Mouse (Mus musculus): ENCODE data around the gene Gm21885. TPM values are rescaled to one million over a fixed set of nuclear protein-coding genes. Genes with fewer than 3 reads are reported as not detected.

Gm21885 gene
- polyA plus RNA-seq (2015; fragmentation: Nextera tagmentation; extraction: Ambion mirVana), result not detected in 2 replicates

DNA sequence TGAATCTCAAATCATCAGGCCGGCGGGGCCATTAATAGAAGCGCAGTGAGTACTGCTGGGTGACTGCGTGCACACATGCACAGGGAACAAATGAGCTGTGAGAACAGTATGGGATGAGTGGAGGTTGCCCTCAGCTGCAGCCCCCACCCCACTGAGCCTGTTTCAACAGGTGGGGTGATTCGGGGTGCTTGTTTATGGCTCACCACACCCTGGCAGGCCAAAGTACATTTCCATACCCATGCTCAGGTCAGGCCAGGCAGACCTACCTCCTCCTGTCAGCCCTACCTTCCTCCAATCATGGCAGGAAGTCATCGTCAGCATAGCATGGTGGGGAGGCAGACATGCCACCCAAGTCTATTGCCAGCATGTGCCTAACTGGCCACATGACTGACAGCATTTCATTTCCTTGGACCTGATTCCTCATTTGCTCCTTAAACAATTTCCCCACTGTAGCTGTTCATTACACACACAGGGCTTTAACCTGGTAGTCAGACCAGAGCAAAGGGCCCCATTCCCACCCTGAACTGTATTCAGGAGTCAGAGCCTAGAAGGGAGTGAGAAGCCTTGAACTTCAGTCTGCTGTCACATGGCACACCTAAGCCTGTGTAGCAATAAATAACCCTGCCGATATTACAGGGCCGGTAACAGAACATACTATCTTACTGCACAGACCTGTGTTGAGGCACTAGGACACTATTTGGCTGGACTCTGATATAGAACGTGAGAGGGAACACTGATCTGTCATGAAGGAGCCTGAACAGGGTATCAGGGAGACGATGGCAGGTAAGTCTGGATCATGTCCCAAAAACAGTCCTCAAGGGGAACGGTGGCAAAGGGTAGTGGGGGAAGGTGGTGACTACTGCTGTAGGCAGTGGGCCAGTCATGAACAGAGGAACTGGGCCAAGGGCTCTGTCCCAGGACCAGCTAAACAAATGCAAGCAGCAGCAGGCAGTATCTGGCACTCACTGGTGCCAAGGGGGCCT lies at the start of gene Gm21885:
Gene Gm21885, plus strand, starts transcription at position 675 of the 983 bp plus-strand sequence.
- no peaks in the 10 kb centered on the region for H3K9me3 ChIP-seq (replicated peaks; ENCODE audit: control insufficient read depth, low read length)
- H3K4me3 ChIP-seq (ENCODE audit: low read length), result no peak within 1 kb of the TSS
- no peaks in the 10 kb centered on the region for H3K27me3 ChIP-seq (ENCODE audit: control insufficient read depth, insufficient read depth, low read length)
- peaks cover 6% of the 10 kb centered on the region for H3K4me1 ChIP-seq (ENCODE audit: control insufficient read depth, insufficient read depth, low read length)
- H3K4me2 ChIP-seq (ENCODE audit: low read depth, low read length), result no peak within 1 kb of the TSS
- peaks cover 14% of the 10 kb centered on the region for H3K36me3 ChIP-seq (ENCODE audit: control insufficient read depth, insufficient read depth)
- no peak within 1 kb of the TSS for H3K9ac ChIP-seq (ENCODE audit: low read length)
- 0 out of 2 replicates have a peak, but pooled peaks have one; percentile 7 for ATAC-seq (replicated peaks; ENCODE audit: extremely low read depth, insufficient read depth, low FRiP score)
- WGBS, result 65% methylated on average over 11 of the region's 11 CpGs
- peak within 1 kb of the TSS; percentile 9 for H3K27ac ChIP-seq (ENCODE audit: low read length)

DNA sequence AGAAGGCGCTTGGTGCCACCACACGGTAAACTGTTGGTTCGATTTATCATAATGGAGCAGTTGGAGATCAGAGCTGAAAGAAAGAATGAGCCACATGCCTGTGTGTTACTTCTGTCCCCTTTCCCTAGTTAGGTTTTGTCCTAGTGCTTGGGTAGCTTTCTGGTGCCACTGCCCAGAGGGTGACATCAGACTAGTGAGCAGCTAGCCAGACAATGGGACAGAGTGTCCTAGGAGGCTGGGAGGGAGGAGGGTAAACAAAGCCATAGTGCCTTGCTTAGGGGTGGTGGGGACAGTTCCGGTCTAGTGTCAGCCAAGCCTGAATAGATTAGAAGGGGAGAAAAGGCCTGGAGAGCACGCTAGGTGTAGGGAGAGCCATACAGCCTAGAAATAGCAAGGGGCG lies 48.3 kb upstream of the Gm21885 start:
- peaks cover 48% of the 10 kb centered on the region for H3K4me1 ChIP-seq (ENCODE audit: control insufficient read depth, insufficient read depth, low read length)
- H3K27ac ChIP-seq (ENCODE audit: low read length), result peak overlapping the region; percentile 58
- 69% methylated on average over 6 of the region's 6 CpGs for WGBS

GRCm38 (mm10) chr11:94234380-94234779 lies 47.3 kb upstream of the Gm21885 start:
- no peaks in the 10 kb centered on the region for H3K9me3 ChIP-seq (replicated peaks; ENCODE audit: control insufficient read depth, low read length)
- H3K27me3 ChIP-seq (ENCODE audit: control insufficient read depth, insufficient read depth, low read length), result no peaks in the 10 kb centered on the region
- no peak for ATAC-seq (replicated peaks; ENCODE audit: extremely low read depth, insufficient read depth, low FRiP score)
- no peaks in the 10 kb centered on the region for H3K36me3 ChIP-seq (ENCODE audit: control insufficient read depth, insufficient read depth)
- H3K9ac ChIP-seq (ENCODE audit: low read length), result no peak overlapping the region
- no peak overlapping the region for H3K4me3 ChIP-seq (ENCODE audit: low read length)
- no peak overlapping the region for H3K4me2 ChIP-seq (ENCODE audit: low read depth, low read length)
- 76% methylated on average over 12 of the region's 12 CpGs for WGBS
- peaks cover 41% of the 10 kb centered on the region for H3K4me1 ChIP-seq (ENCODE audit: control insufficient read depth, insufficient read depth, low read length)
- H3K27ac ChIP-seq (ENCODE audit: low read length), result no peak overlapping the region

More for the DNA sequence above, 48.3 kb upstream of the Gm21885 start:
- ATAC-seq (replicated peaks; ENCODE audit: extremely low read depth, insufficient read depth, low FRiP score), result no peak
- H3K9me3 ChIP-seq (replicated peaks; ENCODE audit: control insufficient read depth, low read length), result no peaks in the 10 kb centered on the region
- H3K27me3 ChIP-seq (ENCODE audit: control insufficient read depth, insufficient read depth, low read length), result no peaks in the 10 kb centered on the region
- no peak overlapping the region for H3K4me2 ChIP-seq (ENCODE audit: low read depth, low read length)
- H3K4me3 ChIP-seq (ENCODE audit: low read length), result no peak overlapping the region
- peak overlapping the region; percentile 14; the same call in 1 of the 2 replicates for H3K9ac ChIP-seq (ENCODE audit: low read length)
- H3K36me3 ChIP-seq (ENCODE audit: control insufficient read depth, insufficient read depth), result no peaks in the 10 kb centered on the region

DNA sequence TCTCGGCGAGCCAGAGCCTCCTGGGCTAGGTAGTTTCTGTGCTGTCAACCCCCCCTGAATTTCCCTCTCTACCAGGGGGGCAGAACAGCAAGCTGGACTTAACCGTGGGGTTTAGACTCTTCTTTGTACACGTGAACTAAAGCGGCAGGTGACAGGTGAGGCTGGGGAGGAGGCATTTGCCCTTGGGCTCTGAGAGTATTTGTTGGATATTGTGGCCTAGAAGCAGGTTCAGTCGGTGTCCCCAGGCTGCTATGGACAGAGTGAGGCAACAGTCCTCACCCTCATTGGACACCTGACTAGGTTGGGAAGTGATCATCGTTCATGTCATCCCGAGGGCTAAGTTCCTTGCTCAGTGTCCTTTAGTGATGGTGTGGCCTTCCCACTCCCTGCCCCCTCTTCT lies 46.8 kb upstream of the Gm21885 start:
- 91% methylated on average over 8 of the region's 8 CpGs for WGBS
- no peak overlapping the region for H3K27ac ChIP-seq (ENCODE audit: low read length)
- H3K27me3 ChIP-seq (ENCODE audit: control insufficient read depth, insufficient read depth, low read length), result no peaks in the 10 kb centered on the region
- no peaks in the 10 kb centered on the region for H3K36me3 ChIP-seq (ENCODE audit: control insufficient read depth, insufficient read depth)
- no peak overlapping the region for H3K4me3 ChIP-seq (ENCODE audit: low read length)
- ATAC-seq (replicated peaks; ENCODE audit: extremely low read depth, insufficient read depth, low FRiP score), result no peak
- H3K9me3 ChIP-seq (replicated peaks; ENCODE audit: control insufficient read depth, low read length), result no peaks in the 10 kb centered on the region
- H3K9ac ChIP-seq (ENCODE audit: low read length), result no peak overlapping the region
- H3K4me1 ChIP-seq (ENCODE audit: control insufficient read depth, insufficient read depth, low read length), result peaks cover 39% of the 10 kb centered on the region
- H3K4me2 ChIP-seq (ENCODE audit: low read depth, low read length), result no peak overlapping the region

GRCm38 (mm10) chr11:94236074-94236473 lies 45.6 kb upstream of the Gm21885 start:
- H3K9ac ChIP-seq (ENCODE audit: low read length), result no peak overlapping the region
- H3K9me3 ChIP-seq (replicated peaks; ENCODE audit: control insufficient read depth, low read length), result no peaks in the 10 kb centered on the region
- peaks cover 27% of the 10 kb centered on the region for H3K4me1 ChIP-seq (ENCODE audit: control insufficient read depth, insufficient read depth, low read length)
- 35% methylated on average over 3 of the region's 3 CpGs for whole genome bisulfite sequencing
- H3K36me3 ChIP-seq (ENCODE audit: control insufficient read depth, insufficient read depth), result no peaks in the 10 kb centered on the region
- no peaks in the 10 kb centered on the region for H3K27me3 ChIP-seq (ENCODE audit: control insufficient read depth, insufficient read depth, low read length)
- H3K4me2 ChIP-seq (ENCODE audit: low read depth, low read length), result no peak overlapping the region
- H3K4me3 ChIP-seq (ENCODE audit: low read length), result no peak overlapping the region
- peak; percentile 66 for ATAC-seq (replicated peaks; ENCODE audit: extremely low read depth, insufficient read depth, low FRiP score)
- no peak overlapping the region for H3K27ac ChIP-seq (ENCODE audit: low read length)

- H3K9ac ChIP-seq (ENCODE audit: low read length), result no peak overlapping the region
- no peaks in the 10 kb centered on the region for H3K9me3 ChIP-seq (replicated peaks; ENCODE audit: control insufficient read depth, low read length)
- no peak overlapping the region for H3K27ac ChIP-seq (ENCODE audit: low read length)
- H3K36me3 ChIP-seq (ENCODE audit: control insufficient read depth, insufficient read depth), result no peaks in the 10 kb centered on the region
- no peaks in the 10 kb centered on the region for H3K27me3 ChIP-seq (ENCODE audit: control insufficient read depth, insufficient read depth, low read length)
- WGBS, result 92% methylated on average over 8 of the region's 8 CpGs
- H3K4me3 ChIP-seq (ENCODE audit: low read length), result no peak overlapping the region
- H3K4me1 ChIP-seq (ENCODE audit: control insufficient read depth, insufficient read depth, low read length), result peaks cover 15% of the 10 kb centered on the region; the same call in 1 of the 2 replicates
- no peak overlapping the region for H3K4me2 ChIP-seq (ENCODE audit: low read depth, low read length)
- ATAC-seq (replicated peaks; ENCODE audit: extremely low read depth, insufficient read depth, low FRiP score), result no peak
These were observed 42.9 kb upstream of the Gm21885 start for GRCm38 (mm10) chr11:94238786-94239185.

DNA sequence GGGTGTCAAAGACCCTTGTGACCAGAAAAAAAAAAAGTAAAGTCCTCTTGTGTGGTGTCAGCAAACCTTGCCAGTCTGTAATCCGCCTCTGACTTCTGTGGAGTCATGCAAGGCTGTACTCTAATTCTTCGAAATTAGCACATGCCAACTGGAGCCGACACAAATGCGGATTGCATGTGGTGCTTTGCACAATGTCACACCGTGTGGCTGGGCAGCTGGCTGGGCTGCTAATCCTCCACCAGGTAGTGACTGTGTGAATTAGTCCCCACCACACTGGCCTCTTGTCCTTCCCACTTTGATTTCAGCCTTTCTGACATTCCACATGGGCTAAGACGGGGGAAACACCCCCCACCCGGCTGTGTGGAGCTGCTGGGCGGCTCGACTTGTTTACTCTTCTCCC lies 42.0 kb upstream of the Gm21885 start:
- Histone ChIP-seq H3K27me3 (ENCODE audit: control insufficient read depth, insufficient read depth, low read length) (no peaks in the 10 kb centered on the region), H3K9me3 (replicated peaks; ENCODE audit: control insufficient read depth, low read length) (no peaks in the 10 kb centered on the region), H3K27ac (ENCODE audit: low read length) (no peak overlapping the region), H3K4me1 (ENCODE audit: control insufficient read depth, insufficient read depth, low read length) (peaks cover 13% of the 10 kb centered on the region; the same call in 1 of the 2 replicates), H3K9ac (ENCODE audit: low read length) (no peak overlapping the region), H3K4me2 (ENCODE audit: low read depth, low read length) (no peak overlapping the region), H3K4me3 (ENCODE audit: low read length) (no peak overlapping the region), H3K36me3 (ENCODE audit: control insufficient read depth, insufficient read depth) (no peaks in the 10 kb centered on the region)
- 47% methylated on average over 9 of the region's 9 CpGs for WGBS
- ATAC-seq (replicated peaks; ENCODE audit: extremely low read depth, insufficient read depth, low FRiP score), result no peak

- ATAC-seq (replicated peaks; ENCODE audit: extremely low read depth, insufficient read depth, low FRiP score), result peak; percentile 46
- Histone ChIP-seq H3K9me3 (replicated peaks; ENCODE audit: control insufficient read depth, low read length) (no peaks in the 10 kb centered on the region), H3K27me3 (ENCODE audit: control insufficient read depth, insufficient read depth, low read length) (no peaks in the 10 kb centered on the region), H3K4me1 (ENCODE audit: control insufficient read depth, insufficient read depth, low read length) (peaks cover 16% of the 10 kb centered on the region; the same call in 1 of the 2 replicates), H3K9ac (ENCODE audit: low read length) (peak overlapping the region; percentile 55), H3K27ac (ENCODE audit: low read length) (peak overlapping the region; percentile 15; the same call in 1 of the 2 replicates), H3K36me3 (ENCODE audit: control insufficient read depth, insufficient read depth) (no peaks in the 10 kb centered on the region), H3K4me2 (ENCODE audit: low read depth, low read length) (peak overlapping the region; percentile 62), H3K4me3 (ENCODE audit: low read length) (peak overlapping the region; percentile 39)
- WGBS, result 4% methylated on average over 29 of the region's 29 CpGs
These were observed 38.8 kb upstream of the Gm21885 start for GRCm38 (mm10) chr11:94242760-94243421.
